Mouse (Mus musculus) urinary bladder, adult 18-20 months (tissue): ENCODE measurements around the gene Dad1.
"Not testable (repeated sequence)": the region's sequence is repeated elsewhere in the genome, so short reads cannot be mapped to it uniquely, and the experiment has no call there.

Experiments
- DNase-seq, 2 experiments: peaks; one replicate each; pipeline ENCODE4 v3.0.0; 2022; ENCODE audit warnings: low spot score in 2 of 2, mixed read lengths in 2 of 2

Dad1 gene

GRCm38 (mm10) chr14:54249326-54249725, 4.6 kb downstream of the Dad1 start:
- no peak for DNase-seq

GRCm38 (mm10) chr14:54246232-54246631, 7.7 kb downstream of the Dad1 start:
- no peak for DNase-seq

- DNase-seq = no peak
Measured at GRCm38 (mm10) chr14:54244183-54244582, 9.7 kb downstream of the Dad1 start.

- DNase-seq = no peak
Measured at GRCm38 (mm10) chr14:54240542-54240941, 13.4 kb downstream of the Dad1 start.

- DNase-seq = peak; percentile 69 to 70
Measured at GRCm38 (mm10) chr14:54239002-54239736, 14.7 kb downstream of the Dad1 start.

GRCm38 (mm10) chr14:54236881-54237280, 17.0 kb downstream of the Dad1 start:
- DNase-seq = no peak

GRCm38 (mm10) chr14:54235825-54236540, 17.9 kb downstream of the Dad1 start:
- DNase-seq = no peak

- DNase-seq = no peak
Measured at GRCm38 (mm10) chr14:54234231-54235040, 19.5 kb downstream of the Dad1 start.

- no peak for DNase-seq
Measured at GRCm38 (mm10) chr14:54233559-54234143, 20.3 kb downstream of the Dad1 start.

- no peak for DNase-seq
Measured at GRCm38 (mm10) chr14:54232811-54233558, 20.9 kb downstream of the Dad1 start.

GRCm38 (mm10) chr14:54232143-54232542, 21.8 kb downstream of the Dad1 start:
- DNase-seq = no peak

- no peak for DNase-seq
Measured at GRCm38 (mm10) chr14:54231176-54231956, 22.5 kb downstream of the Dad1 start.

- no peak for DNase-seq
Measured at GRCm38 (mm10) chr14:54230638-54231150, 23.2 kb downstream of the Dad1 start.

GRCm38 (mm10) chr14:54229849-54230248, 24.1 kb downstream of the Dad1 start:
- DNase-seq = not testable (repeated sequence)

- no peak for DNase-seq
Measured at GRCm38 (mm10) chr14:54228933-54229713, 24.8 kb downstream of the Dad1 start.

- DNase-seq = no peak
Measured at GRCm38 (mm10) chr14:54228501-54228900, 25.4 kb downstream of the Dad1 start.

- DNase-seq = peak in 1 of 2 experiments; percentile 66
Measured at GRCm38 (mm10) chr14:54227911-54228451, 25.9 kb downstream of the Dad1 start.

GRCm38 (mm10) chr14:54226911-54227811, 26.7 kb downstream of the Dad1 start:
- peak; percentile 57 to 66 for DNase-seq
